In the genomic region with DNA sequence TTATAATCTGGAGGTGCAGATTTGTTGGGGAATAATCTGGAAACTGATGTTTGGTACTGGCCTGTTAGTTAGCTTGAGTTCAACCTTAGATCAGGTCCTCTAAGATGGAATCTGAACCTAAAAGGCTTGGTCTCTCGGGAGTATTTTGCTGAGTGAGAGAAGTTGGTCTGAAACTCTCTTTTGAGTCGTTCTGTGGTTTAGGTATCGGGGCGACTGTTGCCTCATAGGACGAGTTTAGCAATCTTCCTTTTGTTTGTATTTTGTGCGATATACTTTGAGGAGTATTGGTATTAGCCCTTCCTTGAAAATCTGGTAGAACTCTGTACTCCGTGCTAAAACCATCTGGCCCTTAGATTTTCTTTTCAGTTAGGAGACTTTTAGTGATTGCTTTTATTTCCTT, we compare ENCODE assay signal across 36 mouse cellular contexts. TPM values are rescaled to one million over a fixed set of nuclear protein-coding genes. Genes with fewer than 3 reads are reported as not detected.
DNase-seq lines count a peak whose midpoint lies in the region; ATAC-seq and TF ChIP-seq lines count a peak whose summit lies in the region.
"Had no signal": no experiment of that assay in that cellular context is flagged by ENCODE, and none has a peak within 500 bp of the region (broad histone marks: within the 10 kb centered on the region; RNA-seq: fewer than 3 reads in every experiment).

No protein-coding gene starts in this region.

- no peaks in the 10 kb centered on the region for H3K27me3 ChIP-seq in intestine, embryonic 14.5 days (replicated peaks; ENCODE audit: control insufficient read depth, insufficient read depth, low read length)
- no peaks in the 10 kb centered on the region for H3K27me3 ChIP-seq in intestine, postnatal 0 days (replicated peaks; ENCODE audit: control insufficient read depth, insufficient read depth, low read length)
- no peaks in the 10 kb centered on the region for H3K27me3 ChIP-seq in ES-Bruce4 (ENCODE audit: control insufficient read depth, insufficient read depth, low read length, poor library complexity, severe bottlenecking)
- peaks cover 19% of the 10 kb centered on the region for H3K27me3 ChIP-seq in liver, embryonic 15.5 days
- H3K27me3 ChIP-seq: heart, embryonic 13.5 days; megakaryocyte, embryonic 14.5 days had no signal

- DNase-seq in intestine, embryonic 14.5 days (ENCODE audit: low spot score) = peak; percentile 21
- peak; percentile 7 for DNase-seq in 3T3-L1 (ENCODE audit: low read depth, low spot score)
- DNase-seq in kidney, adult 18-20 months = no peak
- no peak for DNase-seq in left cerebral cortex, adult 2 months (ENCODE audit: extremely low spot score in 1 of 2, low spot score in 2 of 2)
- DNase-seq: adrenal gland, postnatal 36 days; cerebellum, adult 11 months; cerebellum, adult 9-11 months; heart, adult 18-20 months; heart, postnatal 14 days; kidney, adult 8-10 months; kidney, postnatal 10 days; lung, postnatal 10 days; midbrain, embryonic 14.5 days; thymus, adult 2 months; thymus, postnatal 4 days had no signal

- H3K9me3 ChIP-seq in intestine, embryonic 14.5 days (ENCODE audit: control insufficient read depth, low read length) = no peaks in the 10 kb centered on the region
- H3K9me3 ChIP-seq in intestine, postnatal 0 days (ENCODE audit: control insufficient read depth) = no peaks in the 10 kb centered on the region
- no peaks in the 10 kb centered on the region for H3K9me3 ChIP-seq in ES-Bruce4 (replicated peaks; ENCODE audit: control insufficient read depth, insufficient read depth, low read length, poor library complexity, severe bottlenecking)
- no peaks in the 10 kb centered on the region for H3K9me3 ChIP-seq in liver, embryonic 15.5 days (replicated peaks)
- H3K9me3 ChIP-seq: forebrain, embryonic 10.5 days; heart, embryonic 13.5 days; hindbrain, embryonic 12.5 days; limb, embryonic 12.5 days; megakaryocyte, embryonic 14.5 days; neural tube, embryonic 13.5 days had no signal

- no peak for TF ChIP-seq POLR2A in ES-Bruce4 (IDR thresholded peaks at IDR 0.05; ENCODE audit: insufficient read depth, low read length)

- intact Hi-C loops in left cerebral cortex, adult 2 months (cut with DNase I) = loop anchor here (5.0 kb wide), 1 partner anchor 118 kb away; no protein-coding TSS in a partner anchor

- no peak for TF ChIP-seq EP300 in ES-Bruce4 (IDR thresholded peaks at IDR 0.05; ENCODE audit: insufficient read depth, low read depth, low read length)

- ATAC-seq in intestine, embryonic 14.5 days (replicated peaks; ENCODE audit: low FRiP score, low TSS enrichment, low read depth) = no peak
- ATAC-seq in intestine, postnatal 0 days = no peak
- ATAC-seq in liver, embryonic 15.5 days (ENCODE audit: insufficient read depth) = no peak
- no peak for ATAC-seq in CD4-positive, CD25-positive, alpha-beta regulatory T cell, adult 4 months

- WGBS in intestine, embryonic 14.5 days = 84% methylated on average over 7 of the region's 7 CpGs
- WGBS in intestine, postnatal 0 days = 81% methylated on average over 7 of the region's 7 CpGs
- 48% methylated on average over 7 of the region's 7 CpGs for WGBS in liver, embryonic 15.5 days (ENCODE audit: insufficient replicate concordance)

- no peak overlapping the region for H3K27ac ChIP-seq in intestine, embryonic 14.5 days (ENCODE audit: low read depth)
- H3K27ac ChIP-seq in intestine, postnatal 0 days (ENCODE audit: low read depth, low read length) = no peak overlapping the region
- H3K27ac ChIP-seq in ES-Bruce4 (ENCODE audit: insufficient read depth, low read length) = no peak overlapping the region
- H3K27ac ChIP-seq in liver, embryonic 15.5 days (replicated peaks) = 0 out of 2 replicates have a peak overlapping the region, but pooled peaks have one; percentile 29
- H3K27ac ChIP-seq in left cerebral cortex, adult 2 months = no peak overlapping the region
- H3K27ac ChIP-seq: hindbrain, embryonic 12.5 days; limb, embryonic 12.5 days; neural tube, embryonic 13.5 days had no signal

- H3K36me3 ChIP-seq in intestine, embryonic 14.5 days (ENCODE audit: control insufficient read depth, insufficient read depth, low read length) = no peaks in the 10 kb centered on the region
- H3K36me3 ChIP-seq in intestine, postnatal 0 days (ENCODE audit: control insufficient read depth, insufficient read depth) = no peaks in the 10 kb centered on the region
- H3K36me3 ChIP-seq in ES-Bruce4 (ENCODE audit: control insufficient read depth, insufficient read depth, low read length, poor library complexity, severe bottlenecking) = no peaks in the 10 kb centered on the region
- H3K36me3 ChIP-seq in liver, embryonic 15.5 days (replicated peaks) = no peaks in the 10 kb centered on the region
- H3K36me3 ChIP-seq: forebrain, embryonic 10.5 days; heart, embryonic 13.5 days; hindbrain, embryonic 12.5 days; limb, embryonic 12.5 days; neural tube, embryonic 13.5 days had no signal

- H3K4me3 ChIP-seq in intestine, embryonic 14.5 days (ENCODE audit: low read depth, low read length) = no peak overlapping the region
- H3K4me3 ChIP-seq in intestine, postnatal 0 days (ENCODE audit: low read depth, low read length) = no peak overlapping the region
- H3K4me3 ChIP-seq in ES-Bruce4 (ENCODE audit: low read depth, low read length) = no peak overlapping the region
- no peak overlapping the region for H3K4me3 ChIP-seq in liver, embryonic 15.5 days (replicated peaks)
- H3K4me3 ChIP-seq in left cerebral cortex, adult 2 months = no peak overlapping the region
- H3K4me3 ChIP-seq: heart, embryonic 13.5 days; hindbrain, embryonic 12.5 days; limb, embryonic 12.5 days; myocyte; neural tube, embryonic 13.5 days had no signal

- H3K4me2 ChIP-seq in intestine, embryonic 14.5 days (ENCODE audit: low read length) = no peak overlapping the region
- H3K4me2 ChIP-seq in intestine, postnatal 0 days (replicated peaks; ENCODE audit: low read depth) = no peak overlapping the region
- H3K4me2 ChIP-seq in liver, embryonic 15.5 days = peak overlapping the region; percentile 47; the same call in 1 of the 2 replicates
- H3K4me2 ChIP-seq: hindbrain, embryonic 12.5 days had no signal

- H3K9ac ChIP-seq in intestine, embryonic 14.5 days (ENCODE audit: low read length) = no peak overlapping the region
- no peak overlapping the region for H3K9ac ChIP-seq in intestine, postnatal 0 days (ENCODE audit: low read depth, low read length)
- H3K9ac ChIP-seq in ES-Bruce4 (ENCODE audit: low read depth, poor library complexity, severe bottlenecking) = 0 out of 2 replicates have a peak overlapping the region, but pooled peaks have one; percentile 45
- H3K9ac ChIP-seq in liver, embryonic 15.5 days = no peak overlapping the region
- H3K9ac ChIP-seq: limb, embryonic 12.5 days had no signal

- no peak for TF ChIP-seq CTCF in intestine, postnatal 0 days (IDR thresholded peaks at IDR 0.05; ENCODE audit: low read depth)
- no peak for TF ChIP-seq CTCF in ES-Bruce4 (IDR thresholded peaks at IDR 0.05; ENCODE audit: low read depth, low read length)
- TF ChIP-seq CTCF in left cerebral cortex, adult 2 months (IDR thresholded peaks at IDR 0.05) = no peak

- H3K4me1 ChIP-seq in intestine, embryonic 14.5 days (replicated peaks; ENCODE audit: control insufficient read depth, insufficient read depth, low read length) = no peaks in the 10 kb centered on the region; the same call in 1 of the 2 replicates
- no peaks in the 10 kb centered on the region for H3K4me1 ChIP-seq in intestine, postnatal 0 days (replicated peaks; ENCODE audit: control insufficient read depth, insufficient read depth, low read length)
- no peaks in the 10 kb centered on the region for H3K4me1 ChIP-seq in ES-Bruce4 (ENCODE audit: control insufficient read depth, insufficient read depth, low read length)
- H3K4me1 ChIP-seq in liver, embryonic 15.5 days (replicated peaks) = peaks cover 12% of the 10 kb centered on the region

RNA-seq across cellular contexts. Expression of gene Uevld, which starts 5.7 kb away (rescaled TPM):
- 11.4 and 12.6 TPM in 2 replicates for polyA plus RNA-seq in intestine, embryonic 14.5 days (2014; fragmentation: Nextera tagmentation; extraction: Ambion mirVana)
- polyA plus RNA-seq in intestine, postnatal 0 days (2015; fragmentation: Nextera tagmentation; extraction: Ambion mirVana) = 4.2 and 4.9 TPM in 2 replicates
- polyA plus RNA-seq in ES-Bruce4 (2011; ENCODE audit: insufficient read depth, insufficient read length, low read depth, missing spikeins) = 56.6 and 64.5 TPM in 2 replicates
- polyA plus RNA-seq in liver, embryonic 15.5 days (2015; fragmentation: Nextera tagmentation; extraction: Ambion mirVana) = 5.2 and 5.8 TPM in 2 replicates
- 10 to 100 TPM; 11.7 to 13.2 TPM for total RNA-seq in left cerebral cortex, adult 2 months (2021)
- 1 to 10 TPM; 7.5 to 9.0 TPM for polyA plus RNA-seq in CD4-positive, CD25-positive, alpha-beta regulatory T cell, adult 4 months (2017; shearing (Covaris generic))

RNA-seq across cellular contexts. Expression of gene Gm9999, which starts 19.3 kb away (rescaled TPM):
- not detected in 2 replicates for polyA plus RNA-seq in intestine, embryonic 14.5 days (2014; fragmentation: Nextera tagmentation; extraction: Ambion mirVana)
- polyA plus RNA-seq in intestine, postnatal 0 days (2015; fragmentation: Nextera tagmentation; extraction: Ambion mirVana) = not detected in 2 replicates
- polyA plus RNA-seq in ES-Bruce4 (2011; ENCODE audit: insufficient read depth, insufficient read length, low read depth, missing spikeins) = not detected in 2 replicates
- polyA plus RNA-seq in liver, embryonic 15.5 days (2015; fragmentation: Nextera tagmentation; extraction: Ambion mirVana) = not detected in 2 replicates
- not detected for total RNA-seq in left cerebral cortex, adult 2 months (2021)
- polyA plus RNA-seq in CD4-positive, CD25-positive, alpha-beta regulatory T cell, adult 4 months (2017; shearing (Covaris generic)) = not detected
- total RNA-seq: adrenal gland, adult 18-20 months; adrenal gland, postnatal 36 days; gastrocnemius, adult 18-20 months; heart, adult 18-20 months; heart, postnatal 14 days; layer of hippocampus, adult 18-20 months; layer of hippocampus, postnatal 14 days; left cerebral cortex, postnatal 10 days had no signal
- polyA plus RNA-seq: C2C12; cortical plate, adult 2 months; embryonic facial prominence, embryonic 11.5 days; forebrain, embryonic 10.5 days; heart, embryonic 13.5 days; hindbrain, embryonic 12.5 days; limb, embryonic 12.5 days; liver, embryonic 16.5 days; midbrain, embryonic 14.5 days; myocyte; neural tube, embryonic 13.5 days; stomach, embryonic 16.5 days had no signal

RNA-seq across cellular contexts. Expression of gene Spty2d1, which starts 44.1 kb away (rescaled TPM):
- 17.6 and 18.0 TPM in 2 replicates for polyA plus RNA-seq in intestine, embryonic 14.5 days (2014; fragmentation: Nextera tagmentation; extraction: Ambion mirVana)
- polyA plus RNA-seq in intestine, postnatal 0 days (2015; fragmentation: Nextera tagmentation; extraction: Ambion mirVana) = 8.0 and 10.3 TPM in 2 replicates
- 16.8 and 18.0 TPM in 2 replicates for polyA plus RNA-seq in ES-Bruce4 (2011; ENCODE audit: insufficient read depth, insufficient read length, low read depth, missing spikeins)
- polyA plus RNA-seq in liver, embryonic 15.5 days (2015; fragmentation: Nextera tagmentation; extraction: Ambion mirVana) = 10.7 and 11.3 TPM in 2 replicates
- total RNA-seq in left cerebral cortex, adult 2 months (2021) = 10 to 100 TPM; 16.2 to 18.4 TPM
- 10 to 100 TPM; 29.0 to 60.4 TPM for polyA plus RNA-seq in CD4-positive, CD25-positive, alpha-beta regulatory T cell, adult 4 months (2017; shearing (Covaris generic))

RNA-seq across cellular contexts. Expression of gene Tsg101, which starts 44.3 kb away (rescaled TPM):
- 165 and 174 TPM in 2 replicates for polyA plus RNA-seq in intestine, embryonic 14.5 days (2014; fragmentation: Nextera tagmentation; extraction: Ambion mirVana)
- 100 and 107 TPM in 2 replicates for polyA plus RNA-seq in intestine, postnatal 0 days (2015; fragmentation: Nextera tagmentation; extraction: Ambion mirVana)
- polyA plus RNA-seq in ES-Bruce4 (2011; ENCODE audit: insufficient read depth, insufficient read length, low read depth, missing spikeins) = 198 and 217 TPM in 2 replicates
- 55.0 and 57.6 TPM in 2 replicates for polyA plus RNA-seq in liver, embryonic 15.5 days (2015; fragmentation: Nextera tagmentation; extraction: Ambion mirVana)
- 10 to 100 TPM; 74.9 to 76.2 TPM for total RNA-seq in left cerebral cortex, adult 2 months (2021)
- 100 to 1,000 TPM in 1 of 2 experiments, 10 to 100 TPM in 1; 78.3 to 102 TPM for polyA plus RNA-seq in CD4-positive, CD25-positive, alpha-beta regulatory T cell, adult 4 months (2017; shearing (Covaris generic))

Comparison
In these comparisons a context has a peak if more than half of its experiments do, and no peak if none do; other contexts are left out.
1. DNase-seq: peak in intestine, embryonic 14.5 days (single experiment) and 3T3-L1 (single experiment); none in kidney, adult 18-20 months (single experiment) and left cerebral cortex, adult 2 months (0 of 2).